ENCODE assay signal across 1 mouse cellular context in genomic region chr2:80314201-80314600, GRCm38 (mm10).
TF ChIP-seq lines count a peak whose summit lies in the region.

No protein-coding gene starts in this region.

TF ChIP-seq in MEL, 35 proteins besides CTCF, POLR2A, EP300 and RAD21:
- TF ChIP-seq NRF1 (IDR thresholded peaks at IDR 0.05; ENCODE audit: insufficient read depth, low read depth, low read length, poor library complexity, severe bottlenecking): no peak
- TF ChIP-seq MAZ (IDR thresholded peaks at IDR 0.05; ENCODE audit: low read depth, low read length): no peak
- TF ChIP-seq E2F4 (IDR thresholded peaks at IDR 0.05; ENCODE audit: borderline replicate concordance, low read depth, low read length): no peak
- TF ChIP-seq CHD2 (IDR thresholded peaks at IDR 0.05; ENCODE audit: low read length): no peak
- no peak for TF ChIP-seq POLR2AphosphoS2 (IDR thresholded peaks at IDR 0.05; ENCODE audit: low read length)
- TF ChIP-seq UBTF (IDR thresholded peaks at IDR 0.05; ENCODE audit: borderline replicate concordance, insufficient read depth, low read depth, low read length): no peak
- TF ChIP-seq ZNF384 (IDR thresholded peaks at IDR 0.05; ENCODE audit: low read depth, low read length): no peak
- TF ChIP-seq MAX (IDR thresholded peaks at IDR 0.05; ENCODE audit: low read length): no peak
- TF ChIP-seq JUND (IDR thresholded peaks at IDR 0.05; ENCODE audit: low read depth, low read length): no peak
- TF ChIP-seq TCF12 (IDR thresholded peaks at IDR 0.05; ENCODE audit: low read depth, low read length): no peak
- no peak for TF ChIP-seq BHLHE40 (IDR thresholded peaks at IDR 0.05; ENCODE audit: borderline replicate concordance, low read depth, low read length)
- no peak for TF ChIP-seq POLR2AphosphoS5 (IDR thresholded peaks at IDR 0.05; ENCODE audit: borderline replicate concordance, low read depth, low read length)
- no peak for TF ChIP-seq NELFE (IDR thresholded peaks at IDR 0.05; ENCODE audit: low read depth, low read length)
- TF ChIP-seq KAT2A (conservative IDR thresholded peaks at IDR 0.05; ENCODE audit: low read depth, low read length): no peak
